Mouse (Mus musculus): ENCODE results near the gene Otop3.

Gene Otop3

DNA sequence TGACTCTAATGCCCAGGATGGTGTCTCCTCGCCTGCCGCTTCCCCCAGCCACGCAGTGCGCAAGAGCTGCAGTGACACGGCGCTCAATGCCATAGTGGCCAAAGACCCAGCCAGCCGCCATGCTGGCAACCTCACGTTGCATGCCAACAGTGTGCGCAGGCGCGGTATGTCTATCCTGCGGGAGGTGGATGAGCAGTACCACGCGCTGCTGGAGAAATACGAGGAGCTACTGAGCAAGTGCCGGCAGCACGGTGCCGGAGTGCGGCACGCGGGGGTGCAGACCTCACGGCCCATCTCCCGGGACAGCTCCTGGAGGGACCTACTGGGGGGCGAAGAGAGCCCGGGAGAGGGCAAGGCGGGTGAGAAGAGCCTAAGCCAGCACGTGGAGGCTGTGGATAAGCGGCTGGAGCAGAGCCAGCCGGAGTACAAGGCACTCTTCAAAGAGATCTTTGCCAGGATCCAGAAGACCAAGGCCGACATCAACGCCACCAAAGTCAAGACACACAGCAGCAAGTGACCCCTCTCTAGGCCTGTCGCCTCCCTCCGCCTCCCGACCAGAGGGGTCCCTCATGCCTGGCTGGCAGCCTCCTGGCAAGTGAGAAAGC lies 59.3 kb downstream of the Otop3 start:
- no peak for DNase-seq (ENCODE audit: low spot score)
